Mouse (Mus musculus): ENCODE measurements around the gene Mrm3.

Gene Mrm3

DNA sequence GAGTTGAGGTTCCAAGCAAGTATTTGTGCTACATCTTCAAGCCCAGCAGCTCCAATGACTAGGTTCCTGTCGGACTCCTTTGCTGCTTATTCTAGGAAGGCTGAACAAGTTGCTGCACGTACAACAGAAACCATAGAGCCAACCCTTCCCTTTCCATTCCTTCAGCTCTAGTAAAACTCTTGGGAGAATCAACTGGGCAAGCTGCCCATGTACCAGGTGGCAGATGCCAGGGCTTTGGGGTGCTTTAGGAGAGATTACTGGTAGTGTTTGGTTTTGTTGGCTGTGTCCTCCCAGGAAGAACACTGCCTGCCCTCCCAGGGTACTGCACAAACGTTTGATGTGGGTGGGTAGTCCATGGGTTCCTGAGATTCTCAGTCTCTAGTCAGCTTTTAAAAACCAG, 8.5 kb downstream of the Mrm3 start:
- DNase-seq (ENCODE audit: low read depth, low spot score), result no peak

DNA sequence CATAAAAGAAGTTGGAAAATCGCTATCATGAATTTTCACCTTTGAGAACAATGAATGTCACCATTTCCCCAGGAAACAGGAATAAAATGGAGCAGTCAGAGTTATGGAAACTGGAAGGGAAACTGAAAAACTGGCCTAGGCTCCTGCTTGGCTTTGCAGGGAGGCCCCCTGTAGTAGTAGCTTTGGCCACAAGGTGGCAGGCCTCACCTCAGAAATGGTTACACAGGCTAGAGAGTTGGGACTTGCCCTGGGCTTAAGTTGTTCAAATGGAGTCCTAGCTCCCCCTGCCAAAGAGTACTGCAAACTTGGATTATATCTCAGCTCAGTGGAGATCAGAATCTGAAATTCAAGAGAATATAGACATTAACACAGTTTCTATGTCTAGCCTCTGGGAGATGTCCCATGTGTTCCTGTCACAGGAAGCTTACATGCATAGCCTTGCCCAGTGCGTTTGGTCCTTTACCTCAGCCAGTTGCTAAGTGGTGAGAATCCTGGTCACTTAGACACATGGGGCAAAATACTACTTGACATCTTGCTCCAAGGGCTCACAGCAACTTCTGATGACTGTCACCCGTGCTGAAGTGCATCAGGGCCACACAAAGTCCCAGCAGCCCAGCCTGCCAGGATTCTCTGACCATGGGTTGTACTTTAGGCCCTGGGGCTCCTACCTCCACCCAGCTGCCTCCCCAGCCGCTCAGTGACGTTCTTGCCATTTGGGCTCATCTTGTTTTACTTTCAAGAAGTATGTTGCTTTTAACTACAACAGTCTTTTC, 9.8 kb downstream of the Mrm3 start:
- DNase-seq (ENCODE audit: low read depth, low spot score), result peak; percentile 64

DNA sequence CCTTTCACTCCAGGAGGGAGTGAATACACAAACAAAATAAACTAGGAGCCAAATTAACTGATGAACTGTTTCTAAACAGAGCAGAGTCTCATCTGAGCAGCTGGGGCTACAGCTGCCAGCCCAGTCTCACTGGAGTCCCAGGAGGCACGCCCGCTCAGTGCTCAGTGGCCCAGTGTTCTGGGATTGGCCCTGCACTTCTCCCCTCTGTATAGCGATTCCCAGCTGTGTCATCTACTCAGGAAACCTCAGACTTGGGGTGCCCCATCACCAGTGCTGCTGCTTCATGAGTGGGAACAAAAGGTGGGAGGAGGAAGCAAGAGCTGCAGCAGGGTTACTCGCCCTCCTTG, 10.4 kb downstream of the Mrm3 start:
- DNase-seq (ENCODE audit: low read depth, low spot score), result no peak

DNA sequence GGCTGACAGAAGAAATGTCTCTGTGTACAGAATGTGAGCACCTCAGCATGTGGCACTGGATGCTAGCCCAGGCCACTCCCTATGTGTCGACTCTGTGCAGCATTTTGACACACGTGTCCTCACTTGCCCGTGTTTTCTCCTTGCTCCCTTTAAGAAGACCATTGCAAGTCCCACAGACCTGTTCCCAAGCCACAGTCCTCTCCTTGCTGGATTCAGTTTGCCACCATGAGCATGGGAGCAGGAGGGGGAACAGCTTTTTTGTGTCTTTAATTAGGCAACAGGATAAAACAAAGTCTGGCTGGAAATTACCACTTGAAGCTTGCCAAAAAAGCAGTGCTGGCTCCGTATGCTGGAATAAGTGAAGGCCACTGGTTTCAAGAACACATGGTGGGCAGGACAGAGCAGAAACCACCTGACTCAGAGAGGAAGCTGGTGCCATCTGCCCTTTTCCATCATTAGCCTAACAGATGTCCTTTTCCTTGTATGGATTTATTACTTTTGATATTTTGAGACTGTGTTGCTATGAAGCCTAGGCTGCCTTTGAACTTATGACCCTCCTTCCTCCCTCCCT, 12.0 kb downstream of the Mrm3 start:
- no peak for DNase-seq (ENCODE audit: low read depth, low spot score)

DNA sequence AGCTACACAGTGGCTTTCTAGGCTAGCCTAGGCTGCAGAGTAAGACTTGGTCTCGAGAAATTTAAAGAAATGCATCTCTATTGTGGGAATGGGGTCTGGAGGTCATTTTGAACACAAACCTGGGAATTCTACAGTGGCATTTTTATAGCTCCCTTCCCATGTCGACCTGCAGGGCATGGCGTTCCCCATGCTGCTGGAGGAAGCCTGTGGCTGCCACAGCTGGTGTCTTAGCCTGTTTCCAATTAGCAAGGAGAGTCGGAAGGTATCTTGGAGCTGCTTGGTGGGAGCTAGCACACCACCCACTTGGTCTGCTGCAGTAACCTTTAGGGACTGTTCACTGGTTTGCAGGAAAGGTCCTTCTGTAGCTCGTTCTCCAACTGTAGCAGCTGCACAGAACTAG, 12.6 kb downstream of the Mrm3 start:
- no peak for DNase-seq (ENCODE audit: low read depth, low spot score)

DNA sequence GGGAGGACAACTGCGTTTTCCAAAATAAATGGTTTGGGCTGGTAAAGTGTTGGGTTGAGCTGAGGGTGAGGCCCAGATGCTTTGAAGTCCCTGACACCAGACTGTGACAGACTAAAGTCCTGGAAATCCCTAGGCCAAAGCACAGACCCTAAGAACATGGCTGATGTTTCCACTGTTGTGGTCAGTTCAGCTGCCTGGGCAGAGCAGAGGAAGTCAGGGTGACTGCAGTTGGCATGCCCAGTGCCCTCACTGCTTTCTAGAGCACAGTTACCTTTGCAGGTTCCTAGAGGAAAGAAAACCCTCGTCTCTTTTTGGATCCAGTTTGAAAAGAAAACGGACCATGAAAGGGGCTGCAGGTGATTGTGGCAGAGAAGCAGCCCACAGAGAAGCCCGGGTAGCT, 13.9 kb downstream of the Mrm3 start:
- no peak for DNase-seq (ENCODE audit: low read depth, low spot score)

DNA sequence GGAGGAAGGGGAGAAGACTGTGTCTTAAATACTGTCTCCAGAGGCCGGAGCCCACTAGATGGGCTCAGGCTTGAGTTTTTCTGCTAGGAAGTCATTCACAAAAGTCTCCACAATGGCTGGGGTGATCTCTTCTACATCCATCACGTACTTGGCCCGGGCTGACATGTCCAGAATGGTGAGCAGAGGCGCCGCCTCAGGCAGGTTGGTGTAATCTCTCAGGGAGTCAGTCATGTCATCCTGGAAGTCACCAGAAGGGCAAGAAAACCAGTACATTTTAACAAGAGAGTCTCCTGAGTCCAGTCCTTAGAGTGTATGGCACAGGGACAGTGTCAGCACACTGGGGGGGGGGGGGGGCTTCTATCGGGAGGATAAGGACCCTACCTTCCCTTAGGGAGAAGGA, 15.0 kb downstream of the Mrm3 start:
- no peak for DNase-seq (ENCODE audit: low read depth, low spot score)

DNA sequence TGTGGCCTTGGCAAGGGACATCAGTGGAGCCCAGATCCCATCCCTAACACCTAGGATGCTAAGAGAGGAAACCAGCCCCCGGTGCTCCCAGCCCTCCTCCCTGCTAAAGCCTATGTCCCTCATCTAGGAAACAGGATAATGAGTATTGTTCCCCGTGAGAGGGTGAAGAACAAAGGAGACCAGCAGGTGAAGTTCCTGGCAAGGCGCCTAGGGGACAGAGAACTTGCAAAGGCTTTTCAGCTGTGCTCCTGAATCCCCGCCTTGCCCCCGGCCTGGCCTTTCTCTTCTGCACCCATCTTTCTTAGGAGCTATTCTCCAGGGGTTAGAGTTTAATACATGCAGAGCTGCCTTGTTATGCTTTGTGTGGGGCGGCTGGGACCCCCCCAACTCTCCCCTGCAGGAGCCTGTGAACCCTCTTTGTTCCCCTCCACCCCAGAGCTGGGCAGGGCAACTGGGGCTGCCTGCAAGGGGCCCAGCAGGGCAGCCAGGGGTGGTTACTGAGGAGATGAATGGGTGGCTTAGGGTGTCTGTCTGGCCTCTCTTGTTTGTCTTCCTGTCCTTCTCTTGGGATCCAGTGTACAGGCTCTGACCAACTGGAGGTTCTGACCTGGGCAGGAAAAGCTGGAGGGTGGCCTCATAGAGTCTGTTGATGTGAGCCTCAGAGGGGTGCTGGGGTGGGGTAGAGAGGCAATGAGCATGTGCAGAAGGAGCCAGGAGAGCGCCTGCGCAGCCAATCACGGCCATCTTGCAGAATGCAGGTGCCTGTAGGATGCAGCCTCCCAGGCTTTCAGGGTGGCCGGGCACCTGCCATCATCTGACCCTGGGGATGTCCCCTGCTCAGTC, 16.9 kb downstream of the Mrm3 start:
- no peak for DNase-seq (ENCODE audit: low read depth, low spot score)

DNA sequence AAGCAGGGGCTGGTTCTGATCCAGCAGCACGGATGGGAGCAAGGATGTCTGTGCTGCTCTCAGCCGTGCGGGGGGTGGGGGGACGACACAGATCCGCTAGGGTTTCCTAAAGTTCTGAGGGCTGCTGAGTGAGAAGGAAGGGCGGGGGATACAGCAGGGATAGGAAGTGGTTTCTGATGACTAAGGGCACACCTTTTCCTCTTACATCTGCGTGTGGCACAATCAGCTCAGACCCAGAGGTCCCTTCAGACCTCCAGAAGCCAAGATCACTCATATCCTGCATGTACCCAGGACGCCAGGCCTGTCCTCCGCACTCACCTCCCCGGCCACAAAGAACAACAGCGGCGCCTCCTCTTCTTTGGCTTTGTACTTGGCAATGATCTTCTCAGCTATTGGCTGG, 17.7 kb downstream of the Mrm3 start:
- no peak for DNase-seq (ENCODE audit: low read depth, low spot score)

DNA sequence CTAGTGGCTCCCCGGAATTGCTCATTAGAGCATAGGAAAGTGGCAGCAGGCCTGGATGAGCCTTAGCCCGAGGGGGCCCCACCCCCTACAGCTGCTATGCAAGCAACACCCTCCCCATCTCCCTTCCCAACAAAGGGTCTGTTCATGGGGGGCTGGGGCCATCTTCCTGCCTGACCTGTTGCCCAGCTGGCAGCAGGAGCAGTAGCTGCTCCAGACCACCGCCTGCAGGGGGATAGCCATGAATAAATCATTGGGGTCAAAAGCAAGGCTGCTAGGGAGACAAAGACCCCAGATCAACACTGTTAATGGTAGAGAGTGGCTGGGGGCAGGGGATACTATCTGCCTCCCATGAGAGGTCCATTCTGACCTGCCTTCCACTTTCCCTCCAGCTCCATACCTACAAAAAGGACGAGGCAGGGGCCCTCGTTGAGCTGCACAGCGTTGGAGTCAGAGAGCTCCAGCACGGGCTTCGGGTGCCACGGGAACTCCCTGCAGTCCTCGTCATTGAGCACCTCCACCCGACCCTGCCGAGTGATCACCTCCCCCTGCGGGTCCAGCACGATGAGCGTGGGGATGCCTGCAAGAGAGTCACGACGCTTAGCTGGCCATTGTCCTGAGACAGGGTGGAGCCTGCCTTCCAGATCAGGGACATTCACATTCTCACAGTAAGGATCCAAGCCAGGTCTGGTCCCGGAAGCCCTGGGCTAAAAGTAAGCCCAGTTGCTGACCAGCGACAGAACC, 19.3 kb downstream of the Mrm3 start:
- no peak for DNase-seq (ENCODE audit: low read depth, low spot score)

DNA sequence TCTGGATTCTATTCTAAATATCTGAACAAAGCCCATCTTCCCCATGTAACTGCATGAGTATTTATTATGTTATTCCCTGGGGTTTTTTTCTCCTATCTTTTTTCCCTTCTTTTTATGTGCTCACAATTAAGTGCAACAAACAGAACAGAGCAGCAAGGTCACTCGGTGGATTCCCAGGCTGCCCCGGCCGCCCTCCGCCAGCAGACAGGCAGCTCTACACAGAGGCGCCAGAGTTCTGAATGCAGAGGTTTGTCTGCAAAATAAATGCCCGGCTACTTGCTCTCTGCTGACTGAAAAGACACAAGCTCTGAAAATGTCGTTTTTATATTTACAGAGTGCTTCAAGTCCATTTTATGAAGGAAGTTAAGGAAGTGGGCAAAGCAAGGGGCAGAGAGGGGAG, 24.0 kb downstream of the Mrm3 start:
- DNase-seq (ENCODE audit: low read depth, low spot score), result no peak

DNA sequence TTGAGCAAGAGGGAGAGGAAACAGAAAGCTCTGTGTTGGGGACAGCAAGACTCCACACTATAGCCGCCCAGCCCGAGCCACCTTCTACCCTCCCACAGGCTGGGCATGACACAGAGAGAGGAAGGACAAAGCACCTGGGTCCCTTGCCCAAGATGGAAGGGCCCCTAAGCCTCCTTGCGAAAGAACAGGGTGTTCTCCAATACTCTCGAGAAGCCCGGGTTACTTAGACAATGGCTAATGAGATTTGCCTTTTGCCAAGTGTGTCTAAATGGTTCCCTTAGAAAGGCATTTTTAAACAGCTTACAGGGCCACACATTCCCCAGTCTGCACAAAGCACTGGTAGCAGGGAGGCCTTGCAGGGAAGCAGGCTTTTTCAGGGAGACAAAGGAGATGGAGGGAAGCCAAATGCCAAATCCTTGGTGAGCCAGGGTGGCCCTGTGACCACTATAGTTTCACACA, 24.5 kb downstream of the Mrm3 start:
- DNase-seq (ENCODE audit: low read depth, low spot score), result no peak

DNA sequence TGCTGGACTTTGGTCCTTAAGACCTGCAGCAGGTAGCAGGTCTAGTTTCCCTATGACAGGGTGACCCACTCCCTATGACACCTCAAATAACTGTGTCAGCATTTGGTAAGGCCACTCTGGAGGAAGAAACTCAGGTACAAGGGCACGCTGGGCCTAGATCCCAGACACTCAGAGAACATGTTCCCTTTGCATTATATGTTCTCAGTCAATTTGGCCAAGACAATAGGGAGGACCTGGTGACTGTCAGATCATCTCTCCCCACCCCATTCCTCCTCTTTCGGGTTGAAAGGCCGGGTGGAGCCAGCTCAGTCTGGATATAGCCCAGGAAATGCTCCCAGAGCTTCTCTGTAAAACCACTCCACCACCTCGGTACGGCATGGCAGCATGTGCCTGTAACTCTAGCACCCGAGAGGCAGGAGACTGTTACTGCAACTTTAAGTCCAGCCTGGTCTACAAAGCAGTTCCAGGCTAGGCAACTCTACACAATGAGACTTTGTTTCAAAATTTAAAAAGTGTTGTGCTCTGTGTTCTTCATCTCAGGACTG, 25.1 kb downstream of the Mrm3 start:
- DNase-seq (ENCODE audit: low read depth, low spot score), result no peak

DNA sequence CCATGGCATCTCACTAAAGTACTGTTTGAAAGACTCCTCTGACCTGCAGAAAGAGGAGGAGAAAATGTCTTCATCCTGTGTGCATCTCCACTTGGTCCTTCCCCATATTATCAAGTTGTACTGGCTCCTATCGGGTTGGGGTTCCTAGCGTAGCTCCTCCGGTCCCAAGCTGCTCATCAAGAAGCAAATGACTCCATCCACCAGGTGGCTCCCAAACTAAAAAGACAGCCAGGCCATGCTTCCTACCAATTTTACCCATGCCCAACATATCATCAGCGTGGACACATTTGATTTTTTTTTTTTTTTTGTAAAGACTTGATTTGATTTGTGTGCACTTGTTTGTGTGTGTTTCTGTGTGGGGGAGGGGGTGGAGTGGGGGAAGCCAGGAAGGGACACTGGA, 28.9 kb downstream of the Mrm3 start:
- no peak for DNase-seq (ENCODE audit: low read depth, low spot score)

DNA sequence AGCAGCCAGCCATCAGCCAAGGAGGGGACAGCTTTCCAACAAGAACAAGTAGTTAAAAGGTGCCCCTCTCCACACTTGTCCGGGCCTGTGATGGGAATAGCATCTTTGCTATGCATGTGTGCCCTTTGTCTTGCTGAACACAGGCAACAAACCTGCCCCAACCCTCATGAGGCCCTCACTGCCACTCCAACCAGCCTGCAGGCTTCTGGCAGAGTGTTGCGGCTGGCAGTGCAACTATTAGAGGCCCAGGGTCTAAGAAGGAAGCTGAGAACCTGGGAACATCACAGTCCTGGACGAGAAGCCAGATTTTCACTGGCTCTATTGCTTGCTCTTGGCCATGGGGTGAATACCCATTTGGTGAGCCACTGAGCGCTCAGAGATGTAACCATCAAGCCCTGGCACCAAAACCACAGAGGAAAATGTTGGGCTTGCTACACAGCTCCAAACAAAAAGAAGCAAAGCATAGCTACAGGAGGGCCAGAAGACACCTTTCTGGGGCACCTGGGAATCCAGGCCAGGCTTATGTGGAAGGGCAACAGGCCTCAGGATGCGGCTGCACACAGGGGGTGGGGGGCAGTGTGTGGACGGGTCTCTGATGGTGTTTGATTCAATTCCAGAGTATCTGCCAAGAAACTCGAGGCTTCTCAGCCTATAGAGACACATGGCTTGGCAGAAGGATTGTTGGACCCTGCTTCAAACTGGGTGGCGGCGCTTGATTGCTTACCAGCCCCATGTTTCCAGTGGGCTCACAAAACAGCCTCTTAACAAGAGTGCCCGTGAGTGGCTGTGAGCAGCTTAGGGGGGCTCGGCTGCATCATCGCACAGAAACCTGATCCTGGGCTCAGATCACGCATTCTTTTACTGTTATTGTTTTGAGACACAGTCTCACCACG, 35.7 kb downstream of the Mrm3 start:
- DNase-seq (ENCODE audit: low read depth, low spot score), result no peak

DNA sequence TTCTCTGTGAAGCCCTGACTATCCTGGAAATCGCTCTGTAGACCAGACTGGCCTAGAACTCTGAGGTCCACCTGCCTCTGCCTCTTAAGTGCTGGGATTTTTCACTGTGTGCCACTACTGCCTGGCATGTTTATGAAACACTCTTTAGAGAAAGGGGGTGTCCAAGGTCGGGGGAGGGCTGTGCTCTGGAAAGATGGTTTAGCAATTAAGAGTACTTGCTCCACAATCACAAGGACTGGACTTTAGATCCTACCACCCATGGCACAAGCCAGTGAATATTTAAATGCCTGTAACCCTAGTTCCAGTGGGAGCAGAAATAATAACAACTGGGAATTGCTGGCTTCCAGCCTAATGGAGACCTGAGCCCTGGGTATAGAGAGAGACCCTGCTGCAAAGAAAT, 36.5 kb downstream of the Mrm3 start:
- no peak for DNase-seq (ENCODE audit: low read depth, low spot score)

DNA sequence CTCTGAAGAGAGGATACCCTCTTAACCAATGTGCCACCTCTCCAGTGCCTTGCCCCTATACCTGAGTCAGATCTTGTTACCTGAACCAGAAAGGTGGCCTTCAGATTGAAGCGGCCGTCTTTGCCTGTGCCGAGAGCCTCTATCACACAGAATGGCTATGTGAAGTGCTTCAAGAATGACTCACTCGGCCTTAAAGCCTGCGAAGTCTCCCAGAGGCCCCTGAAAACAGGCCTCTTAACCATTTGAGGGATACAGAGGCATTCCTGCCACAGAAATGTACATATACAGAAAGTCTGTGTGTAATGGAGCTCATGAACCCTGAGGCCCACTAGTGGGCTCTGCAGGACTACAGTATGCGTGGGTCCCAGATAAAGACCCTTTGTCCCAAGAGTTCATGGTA, 40.3 kb downstream of the Mrm3 start:
- DNase-seq (ENCODE audit: low read depth, low spot score), result no peak

DNA sequence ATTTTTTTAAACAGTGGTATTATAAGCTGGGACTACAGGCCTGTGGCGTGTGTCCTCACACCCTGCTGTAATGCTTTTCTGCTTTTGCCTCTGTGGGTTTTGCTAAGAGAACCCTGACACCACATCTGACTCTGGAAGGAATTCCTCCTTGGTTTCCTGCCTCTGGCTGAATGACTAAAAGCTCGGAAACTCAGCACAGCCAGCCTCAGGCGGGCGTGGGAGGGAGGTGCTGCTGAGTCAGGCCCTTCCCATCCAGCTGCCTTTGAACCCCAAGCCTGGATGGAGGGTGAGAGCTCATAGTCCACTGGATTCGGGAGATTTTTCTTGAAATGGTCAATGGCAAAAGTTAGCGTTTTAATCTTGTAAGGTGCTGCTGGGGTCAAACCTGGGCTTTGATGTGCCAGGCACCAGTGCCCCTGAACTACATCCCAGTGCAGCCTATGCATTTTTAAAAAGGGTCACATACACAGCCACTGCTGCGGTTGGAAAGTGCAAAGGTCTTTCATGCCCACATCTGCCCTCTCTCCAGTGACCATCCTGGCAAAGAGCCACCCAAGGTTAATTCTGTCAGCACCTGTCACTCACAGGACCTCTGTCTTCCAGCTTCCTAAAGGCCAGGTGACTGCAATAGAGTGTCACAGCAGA, 42.0 kb downstream of the Mrm3 start:
- no peak for DNase-seq (ENCODE audit: low read depth, low spot score)

DNA sequence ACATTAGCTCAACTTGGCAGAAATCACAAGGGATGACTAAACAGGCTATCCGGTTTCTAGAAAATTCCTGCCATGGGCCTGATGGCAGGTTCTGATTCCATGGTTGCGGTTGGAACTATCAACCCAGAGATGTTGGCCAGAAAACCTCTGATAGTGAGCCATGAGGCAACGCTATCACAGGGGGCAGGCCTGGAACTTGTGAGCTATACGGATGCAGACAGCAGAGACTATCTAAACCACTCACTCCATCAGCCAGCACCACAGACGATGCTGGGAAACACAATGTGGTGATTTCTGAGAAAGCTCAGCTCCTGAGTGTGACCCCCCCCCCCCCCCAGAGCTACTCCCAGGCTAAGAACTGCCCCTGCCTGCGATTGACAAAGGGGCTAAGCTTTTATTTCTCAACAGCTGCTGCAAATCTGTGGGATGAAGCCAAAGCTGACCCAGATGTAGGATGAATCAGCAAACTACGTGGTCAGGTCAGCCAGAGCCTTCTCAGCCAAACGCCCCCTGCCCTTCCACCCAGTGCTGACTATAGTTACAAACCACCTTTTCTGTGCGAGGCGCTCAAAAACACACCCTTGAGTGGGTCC, 43.1 kb downstream of the Mrm3 start:
- DNase-seq (ENCODE audit: low read depth, low spot score), result no peak

DNA sequence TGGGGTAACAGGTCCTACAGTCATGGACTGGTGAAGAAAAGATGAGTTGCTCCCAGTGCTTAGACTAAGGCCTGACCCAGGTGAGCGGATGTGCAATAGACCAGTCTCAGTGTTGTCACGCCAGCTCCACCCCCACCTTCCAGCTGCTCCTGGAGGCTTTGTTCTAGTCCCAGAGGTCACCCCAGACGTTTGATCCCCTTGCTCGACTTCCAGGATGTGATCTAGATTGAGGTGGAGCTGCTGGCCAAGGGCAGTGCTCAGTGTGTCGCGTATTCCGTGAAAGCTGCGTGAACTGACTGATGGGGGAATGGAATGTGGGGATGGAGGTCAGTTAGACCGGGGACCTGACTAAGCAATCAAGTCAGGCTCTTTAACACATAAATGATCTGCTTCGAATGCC, 43.8 kb downstream of the Mrm3 start:
- DNase-seq (ENCODE audit: low read depth, low spot score), result no peak

All from embryo, embryonic 11.5 days (tissue).